Mouse (Mus musculus) MEL (cell line): ENCODE data around the gene Vash2. TPM values are rescaled to one million over a fixed set of nuclear protein-coding genes. Genes with fewer than 3 reads are reported as not detected.
"Not testable (repeated sequence)": the region's sequence is repeated elsewhere in the genome, so short reads cannot be mapped to it uniquely, and the experiment has no call there.

Experiments
- DNase-seq: peaks from one replicate; pipeline ENCODE4 v3.0.0; 2011; ENCODE audit warnings: low read depth, low spot score
- H3K27ac ChIP-seq: 2 replicates; pipeline ENCODE4 v1.5.1; 2012; ENCODE audit warnings: low read depth, mild to moderate bottlenecking, control low read depth, low read length, moderate library complexity; ENCODE audit not compliant: control insufficient read depth
- H3K27me3 ChIP-seq, 2 experiments: fragments of 150-350 bp in 1 of 2; sonication (generic) in 1 of 2; 2 replicates each; pipeline ENCODE4 v1.6.1; 2012; ENCODE audit warnings: low read length in 2 of 2, mild to moderate bottlenecking in 2 of 2, improper control_type of control experiment in 1 of 2, moderate library complexity in 1 of 2; ENCODE audit not compliant: insufficient read depth in 2 of 2, control insufficient read depth in 1 of 2
- H3K36me3 ChIP-seq, 2 experiments: 2 replicates each; pipeline ENCODE4 v1.6.1; 2012 to 2014; ENCODE audit warnings: low read length in 2 of 2, improper control_type of control experiment in 1 of 2, inconsistent platforms in 1 of 2, mild to moderate bottlenecking in 1 of 2; ENCODE audit not compliant: insufficient read depth in 2 of 2, control insufficient read depth in 1 of 2
- H3K4me1 ChIP-seq, 2 experiments: fragments of 150-350 bp in 1 of 2; sonication (generic) in 1 of 2; 2 replicates each; pipeline ENCODE4 v1.6.1; 2012; ENCODE audit warnings: low read length in 2 of 2, improper control_type of control experiment in 1 of 2, mild to moderate bottlenecking in 1 of 2; ENCODE audit not compliant: insufficient read depth in 2 of 2, control insufficient read depth in 1 of 2
- H3K4me3 ChIP-seq, 2 experiments: fragments of 150-350 bp in 1 of 2; sonication (generic) in 1 of 2; 2 replicates each; pipeline ENCODE4 v1.5.1; 2012; ENCODE audit warnings: low read depth in 2 of 2, low read length in 2 of 2, mild to moderate bottlenecking in 2 of 2, moderate library complexity in 2 of 2, control low read depth in 1 of 2, improper control_type of control experiment in 1 of 2; ENCODE audit not compliant: control insufficient read depth in 1 of 2, insufficient read depth in 1 of 2
- H3K79me2 ChIP-seq: 2 replicates; pipeline ENCODE4 v1.6.1; 2012; ENCODE audit warnings: mild to moderate bottlenecking, low read length, moderate library complexity; ENCODE audit not compliant: control insufficient read depth, poor library complexity, insufficient read depth
- H3K9ac ChIP-seq: 2 replicates; pipeline ENCODE4 v1.6.1; 2012; ENCODE audit warnings: low read depth, mild to moderate bottlenecking, control low read depth, low read length, moderate library complexity; ENCODE audit not compliant: control insufficient read depth, poor library complexity, severe bottlenecking
- H3K9me3 ChIP-seq: fragments of 150-350 bp; sonication (generic); replicated peaks from 2 replicates; pipeline ENCODE4 v1.6.1; 2012; ENCODE audit warnings: mild to moderate bottlenecking, low read length, improper control_type of control experiment, moderate library complexity; ENCODE audit not compliant: insufficient read depth
- CTCF ChIP-seq, 3 experiments: IDR thresholded peaks in 2 of 3; conservative IDR thresholded peaks in 1 of 3; 2 replicates each; pipeline ENCODE4 v1.5.1; 2011 to 2012; ENCODE audit warnings: low read length in 3 of 3, low read depth in 2 of 3, mild to moderate bottlenecking in 2 of 3, improper control_type of control experiment in 1 of 3, inconsistent platforms in 1 of 3, mixed read lengths in 1 of 3, moderate library complexity in 1 of 3; ENCODE audit not compliant: control insufficient read depth in 1 of 3, insufficient read depth in 1 of 3, poor library complexity in 1 of 3, severe bottlenecking in 1 of 3
- E2F4 ChIP-seq: IDR thresholded peaks from 2 replicates; pipeline ENCODE4 v1.6.1; 2011; ENCODE audit warnings: low read depth, low read length, improper control_type of control experiment, borderline replicate concordance
- ELF1 ChIP-seq: IDR thresholded peaks from 2 replicates; pipeline ENCODE4 v1.6.1; 2014; ENCODE audit warnings: low read depth, mild to moderate bottlenecking, inconsistent platforms, low read length, improper control_type of control experiment, moderate library complexity
- ETS1 ChIP-seq: IDR thresholded peaks from 2 replicates; pipeline ENCODE4 v1.6.1; 2012; ENCODE audit warnings: low read depth, mild to moderate bottlenecking, inconsistent platforms, low read length, improper control_type of control experiment, moderate library complexity
- GATA1 ChIP-seq: IDR thresholded peaks from 2 replicates; pipeline ENCODE4 v1.6.1; 2011; ENCODE audit warnings: low read depth, low read length, improper control_type of control experiment
- JUND ChIP-seq: IDR thresholded peaks from 2 replicates; pipeline ENCODE4 v1.6.1; 2011; ENCODE audit warnings: low read depth, mild to moderate bottlenecking, improper control_type of control experiment, low read length
- MAX ChIP-seq: IDR thresholded peaks from 2 replicates; pipeline ENCODE4 v1.6.1; 2011; ENCODE audit warnings: low read length, improper control_type of control experiment
- MEF2A ChIP-seq: IDR thresholded peaks from 2 replicates; pipeline ENCODE4 v1.6.1; 2014; ENCODE audit warnings: low read depth, mild to moderate bottlenecking, inconsistent platforms, low read length, improper control_type of control experiment; ENCODE audit not compliant: poor library complexity, insufficient replicate concordance, severe bottlenecking; ENCODE audit errors: extremely low read depth
- MXI1 ChIP-seq: IDR thresholded peaks from 2 replicates; pipeline ENCODE4 v1.6.1; 2011; ENCODE audit warnings: mild to moderate bottlenecking, low read depth, low read length, improper control_type of control experiment
- MYB ChIP-seq: IDR thresholded peaks from 2 replicates; pipeline ENCODE4 v1.6.1; 2011; ENCODE audit warnings: mild to moderate bottlenecking, low read depth, low read length, improper control_type of control experiment
- MYC ChIP-seq: IDR thresholded peaks from 2 replicates; pipeline ENCODE4 v1.6.1; 2011; ENCODE audit warnings: low read depth, mild to moderate bottlenecking, low read length, improper control_type of control experiment, moderate library complexity
- NELFE ChIP-seq: IDR thresholded peaks from 2 replicates; pipeline ENCODE4 v1.6.1; 2011; ENCODE audit warnings: low read depth, low read length, improper control_type of control experiment
- NRF1 ChIP-seq: IDR thresholded peaks from 2 replicates; pipeline ENCODE4 v1.6.1; 2014; ENCODE audit warnings: low read depth, mild to moderate bottlenecking, inconsistent platforms, low read length, improper control_type of control experiment, moderate library complexity; ENCODE audit not compliant: poor library complexity, insufficient read depth, severe bottlenecking
- POLR2AphosphoS5 ChIP-seq: IDR thresholded peaks from 2 replicates; pipeline ENCODE4 v1.6.1; 2012; ENCODE audit warnings: low read depth, borderline replicate concordance, mild to moderate bottlenecking, inconsistent platforms, low read length, moderate library complexity, mixed read lengths
- SMC3 ChIP-seq: IDR thresholded peaks from 2 replicates; pipeline ENCODE4 v1.6.1; 2011; ENCODE audit warnings: low read depth, low read length, improper control_type of control experiment
- TBP ChIP-seq: IDR thresholded peaks from 2 replicates; pipeline ENCODE4 v1.8.0; 2011; ENCODE audit warnings: low read depth, low read length, improper control_type of control experiment
- UBTF ChIP-seq: IDR thresholded peaks from 2 replicates; pipeline ENCODE4 v1.6.1; 2012; ENCODE audit warnings: low read depth, mild to moderate bottlenecking, inconsistent platforms, low read length, improper control_type of control experiment, moderate library complexity, borderline replicate concordance; ENCODE audit not compliant: insufficient read depth
- USF1 ChIP-seq: IDR thresholded peaks from 2 replicates; pipeline ENCODE4 v1.6.1; 2014; ENCODE audit warnings: low read depth, mild to moderate bottlenecking, inconsistent platforms, low read length, improper control_type of control experiment, moderate library complexity
- ZKSCAN1 ChIP-seq: IDR thresholded peaks from 2 replicates; pipeline ENCODE4 v1.6.1; 2012; ENCODE audit warnings: low read depth, mild to moderate bottlenecking, inconsistent platforms, low read length, improper control_type of control experiment, moderate library complexity
- ZMIZ1 ChIP-seq: IDR thresholded peaks from 2 replicates; pipeline ENCODE4 v1.6.1; 2012; ENCODE audit warnings: low read depth, mild to moderate bottlenecking, inconsistent platforms, low read length, improper control_type of control experiment, moderate library complexity
- polyA plus RNA-seq, 2 experiments: library from polyadenylated mRNA; stranded (reverse) in 1 of 2; unstranded in 1 of 2; fragments of >175 nt in 1 of 2; fragments of >200 nt in 1 of 2; gene quantifications; 2 replicates each; pipeline versions ENCODE4 v1.2.1 to v1.2.4; 2012; ENCODE audit warnings: low replicate concordance in 2 of 2, low read depth in 1 of 2; ENCODE audit not compliant: insufficient read length in 2 of 2, insufficient read depth in 1 of 2, missing spikeins in 1 of 2
- total RNA-seq: library from RNA; depleted of rRNA; stranded (reverse); fragments of 300-350 nt; gene quantifications from 2 replicates; pipeline ENCODE4 v1.2.3, GENCODE M21; 2012

Vash2 gene
- total and polyA plus RNA-seq, 3 experiments, result 2.6 to 9.8 TPM; not detected in 1

- not testable (repeated sequence) for H3K9me3 ChIP-seq, DNase-seq, H3K4me1 ChIP-seq, H3K27ac ChIP-seq, H3K27me3 ChIP-seq, H3K36me3 ChIP-seq, H3K9ac ChIP-seq, H3K4me3 ChIP-seq
- TF ChIP-seq TBP, result peak; percentile 72; the same call in 1 of the 2 replicates
- peaks cover 19% of the 10 kb centered on the region for H3K79me2 ChIP-seq
These were observed 44.7 kb upstream of the Vash2 start for GRCm38 (mm10) chr1:191023806-191024205.

- H3K9ac ChIP-seq, result no peak overlapping the region
- TF ChIP-seq JUND, result no peak
- TF ChIP-seq MXI1, result no peak
- TF ChIP-seq MYC, result no peak
- TF ChIP-seq USF1, result no peak
- no peak for TF ChIP-seq ELF1
- no peak for TF ChIP-seq CTCF (IDR thresholded peaks at IDR 0.05 in 2 of 3, conservative IDR thresholded peaks at IDR 0.05 in 1 of 3; ENCODE audit: control insufficient read depth in 1 of 3, insufficient read depth in 1 of 3, low read depth in 2 of 3, low read length in 3 of 3, poor library complexity in 1 of 3, severe bottlenecking in 1 of 3)
- TF ChIP-seq MEF2A, result no peak
- no peak for TF ChIP-seq POLR2AphosphoS5
- no peak for TF ChIP-seq NRF1
- TF ChIP-seq GATA1, result no peak
- TF ChIP-seq ETS1, result no peak
- no peak for TF ChIP-seq NELFE
- no peak for TF ChIP-seq ZKSCAN1
- no peak for TF ChIP-seq MAX
- no peak for TF ChIP-seq UBTF
- no peak for TF ChIP-seq ZMIZ1
- TF ChIP-seq E2F4, result no peak
- no peak for TF ChIP-seq SMC3
- no peak for TF ChIP-seq MYB
- TF ChIP-seq, all 39 proteins: peak for 0
- no peak for DNase-seq
- H3K79me2 ChIP-seq, result peaks cover 19% of the 10 kb centered on the region
- no peak overlapping the region for H3K27ac ChIP-seq
- H3K4me1 ChIP-seq, result peaks cover 4 to 6% of the 10 kb centered on the region in 2 experiments; a peak in 3 of 4 replicates
- no peak overlapping the region for H3K4me3 ChIP-seq
- H3K9me3 ChIP-seq, result no peaks in the 10 kb centered on the region
- peaks cover 4 to 7% of the 10 kb centered on the region in 2 experiments for H3K36me3 ChIP-seq
- no peaks in the 10 kb centered on the region for H3K27me3 ChIP-seq
These were observed 44.0 kb upstream of the Vash2 start for GRCm38 (mm10) chr1:191023140-191023539.
